ENCODE assay signal across 10 mouse cellular contexts in genomic region chr3:53043206-53043780, GRCm38 (mm10). TPM values are rescaled to one million over a fixed set of nuclear protein-coding genes. Genes with fewer than 3 reads are reported as not detected.
DNase-seq lines count a peak whose midpoint lies in the region; ATAC-seq and TF ChIP-seq lines count a peak whose summit lies in the region.
"Had no signal": no experiment of that assay in that cellular context is flagged by ENCODE, and none has a peak within 500 bp of the region (broad histone marks: within the 10 kb centered on the region; RNA-seq: fewer than 3 reads in every experiment).

No protein-coding gene starts in this region.

- no peaks in the 10 kb centered on the region; the same call in 1 of the 2 replicates for H3K79me2 ChIP-seq in liver, adult 2 months (ENCODE audit: control insufficient read depth, insufficient read depth, low read length)

- WGBS in liver, adult 2 months: 89% methylated on average over 13 of the region's 13 CpGs
- WGBS in liver, postnatal 0 days (ENCODE audit: insufficient replicate concordance): 85% methylated on average over 13 of the region's 13 CpGs
- WGBS in hindbrain, embryonic 16.5 days: 80% methylated on average over 13 of the region's 13 CpGs
- WGBS in neural tube, embryonic 13.5 days: 83% methylated on average over 13 of the region's 13 CpGs

- H3K4me2 ChIP-seq in liver, postnatal 0 days (ENCODE audit: low read depth, low read length): no peak overlapping the region
- peak overlapping the region; percentile 95 for H3K4me2 ChIP-seq in hindbrain, embryonic 16.5 days (ENCODE audit: low read length)
- peak overlapping the region; percentile 87 for H3K4me2 ChIP-seq in neural tube, embryonic 13.5 days

- H3K4me1 ChIP-seq in liver, adult 2 months (ENCODE audit: control insufficient read depth, insufficient read depth, low read length): peaks cover 3% of the 10 kb centered on the region; the same call in 1 of the 2 replicates
- no peaks in the 10 kb centered on the region for H3K4me1 ChIP-seq in liver, postnatal 0 days (ENCODE audit: insufficient read depth)
- H3K4me1 ChIP-seq in hindbrain, embryonic 16.5 days (ENCODE audit: control insufficient read depth, insufficient read depth, low read depth, low read length): peaks cover 13% of the 10 kb centered on the region
- H3K4me1 ChIP-seq in neural tube, embryonic 13.5 days (replicated peaks): peaks cover 44% of the 10 kb centered on the region

- H3K27ac ChIP-seq in liver, adult 2 months (replicated peaks; ENCODE audit: insufficient read depth, low read depth, low read length): no peak overlapping the region
- no peak overlapping the region for H3K27ac ChIP-seq in liver, postnatal 0 days (ENCODE audit: low read depth)
- no peak overlapping the region for H3K27ac ChIP-seq in hindbrain, embryonic 16.5 days (ENCODE audit: low read depth, low read length)
- no peak overlapping the region for H3K27ac ChIP-seq in neural tube, embryonic 13.5 days (replicated peaks)

- TF ChIP-seq CTCF in liver, adult 2 months (IDR thresholded peaks at IDR 0.05; ENCODE audit: low read depth, low read length): no peak
- no peak for TF ChIP-seq CTCF in liver, postnatal 0 days (IDR thresholded peaks at IDR 0.05; ENCODE audit: low read depth)

- DNase-seq in cerebellum, adult 11-12 months: peak; percentile 62
- no peak for DNase-seq in cerebellum, adult 11 months
- no peak for DNase-seq in liver, adult 2 months (ENCODE audit: extremely low read depth, low read depth, low spot score)
- no peak for DNase-seq in liver, postnatal 0 days
- no peak for DNase-seq in adrenal gland, adult 8-10 months
- no peak for DNase-seq in natural killer cell, adult 2 months (ENCODE audit: low spot score in 2 of 2)
- DNase-seq: thymus, postnatal 25 days had no signal

- peak overlapping the region; percentile 17; the same call in 1 of the 2 replicates for H3K4me3 ChIP-seq in liver, adult 2 months (ENCODE audit: insufficient read depth, low read depth, low read length)
- H3K4me3 ChIP-seq in liver, postnatal 0 days (ENCODE audit: low read depth, low read length): no peak overlapping the region
- H3K4me3 ChIP-seq in hindbrain, embryonic 16.5 days (ENCODE audit: low read length): peak overlapping the region; percentile 26
- peak overlapping the region; percentile 74 for H3K4me3 ChIP-seq in neural tube, embryonic 13.5 days

- no peaks in the 10 kb centered on the region for H3K9me3 ChIP-seq in liver, postnatal 0 days (ENCODE audit: low read length)
- no peaks in the 10 kb centered on the region for H3K9me3 ChIP-seq in hindbrain, embryonic 16.5 days (ENCODE audit: control insufficient read depth, low read length)
- no peaks in the 10 kb centered on the region for H3K9me3 ChIP-seq in neural tube, embryonic 13.5 days

- TF ChIP-seq POLR2A in liver, adult 2 months (IDR thresholded peaks at IDR 0.05; ENCODE audit: extremely low read depth, insufficient read depth, low read length): no peak

- ATAC-seq in liver, postnatal 0 days: no peak
- ATAC-seq in hindbrain, embryonic 16.5 days: no peak
- ATAC-seq in neural tube, embryonic 13.5 days (ENCODE audit: low read depth): no peak

- TF ChIP-seq EP300 in liver, postnatal 0 days (IDR thresholded peaks at IDR 0.05; ENCODE audit: low read depth): no peak

- no peak overlapping the region for H3K9ac ChIP-seq in liver, adult 2 months (ENCODE audit: low read depth, low read length)
- H3K9ac ChIP-seq in liver, postnatal 0 days (replicated peaks): no peak overlapping the region
- H3K9ac ChIP-seq in hindbrain, embryonic 16.5 days (ENCODE audit: low read depth, low read length): 0 out of 2 replicates have a peak overlapping the region, but pooled peaks have one; percentile 32
- H3K9ac ChIP-seq in neural tube, embryonic 13.5 days: peak overlapping the region; percentile 84

- H3K36me3 ChIP-seq in liver, adult 2 months (ENCODE audit: control insufficient read depth, insufficient read depth, low read length): no peaks in the 10 kb centered on the region
- no peaks in the 10 kb centered on the region for H3K36me3 ChIP-seq in liver, postnatal 0 days (replicated peaks; ENCODE audit: insufficient read depth, low read length)
- no peaks in the 10 kb centered on the region for H3K36me3 ChIP-seq in hindbrain, embryonic 16.5 days (ENCODE audit: control insufficient read depth, insufficient read depth, low read length)
- no peaks in the 10 kb centered on the region for H3K36me3 ChIP-seq in neural tube, embryonic 13.5 days

- peaks cover 10% of the 10 kb centered on the region for H3K27me3 ChIP-seq in liver, adult 2 months (ENCODE audit: control insufficient read depth, insufficient read depth, low read length)
- H3K27me3 ChIP-seq in liver, postnatal 0 days (ENCODE audit: insufficient read depth, low read length): peaks cover 43% of the 10 kb centered on the region
- no peaks in the 10 kb centered on the region for H3K27me3 ChIP-seq in hindbrain, embryonic 16.5 days (replicated peaks; ENCODE audit: control insufficient read depth, insufficient read depth, low read length)
- H3K27me3 ChIP-seq in neural tube, embryonic 13.5 days: peaks cover 18% of the 10 kb centered on the region

RNA-seq across cellular contexts. Expression of gene Lhfp, which starts 2.0 kb away (rescaled TPM):
- total RNA-seq in liver, adult 2 months (2014; rRNA removed): 10.6 and 14.3 TPM in 2 replicates
- 14.2 and 15.3 TPM in 2 replicates for polyA plus RNA-seq in liver, adult 2 months (2012; rRNA removed)
- 9.6 and 10.4 TPM in 2 replicates for polyA plus RNA-seq in liver, postnatal 0 days (2015; fragmentation: Nextera tagmentation; extraction: Ambion mirVana)
- polyA plus RNA-seq in hindbrain, embryonic 16.5 days (2015; fragmentation: Nextera tagmentation; extraction: Ambion mirVana): 64.1 and 70.1 TPM in 2 replicates
- polyA plus RNA-seq in neural tube, embryonic 13.5 days (2015; fragmentation: Nextera tagmentation; extraction: Ambion mirVana): 58.2 and 62.5 TPM in 2 replicates
- 10 to 100 TPM; 17.4 to 26.7 (median 23.4) TPM for total RNA-seq in adrenal gland, adult 8-10 months (2022)
- total RNA-seq: granulocyte monocyte progenitor cell, adult 5-6 weeks had no signal

RNA-seq across cellular contexts. Expression of gene Cog6, which starts 26.3 kb away (rescaled TPM):
- total RNA-seq in liver, adult 2 months (2014; rRNA removed): 19.1 and 20.0 TPM in 2 replicates
- polyA plus RNA-seq in liver, adult 2 months (2012; rRNA removed): 10.8 and 12.0 TPM in 2 replicates
- 8.8 and 11.1 TPM in 2 replicates for polyA plus RNA-seq in liver, postnatal 0 days (2015; fragmentation: Nextera tagmentation; extraction: Ambion mirVana)
- polyA plus RNA-seq in hindbrain, embryonic 16.5 days (2015; fragmentation: Nextera tagmentation; extraction: Ambion mirVana): 45.8 and 50.6 TPM in 2 replicates
- 52.0 and 53.7 TPM in 2 replicates for polyA plus RNA-seq in neural tube, embryonic 13.5 days (2015; fragmentation: Nextera tagmentation; extraction: Ambion mirVana)
- total RNA-seq in adrenal gland, adult 8-10 months (2022): 10 to 100 TPM; 31.3 to 38.8 (median 38.1) TPM

Comparison
In these comparisons a context has a peak if more than half of its experiments do, and no peak if none do; other contexts are left out.
1. H3K9ac ChIP-seq: peak in hindbrain, embryonic 16.5 days (single experiment) and neural tube, embryonic 13.5 days (single experiment); none in liver, adult 2 months (single experiment) and liver, postnatal 0 days (single experiment).